Mouse (Mus musculus) frontal cortex, adult (tissue): ENCODE results near the gene Vamp3.
A peak's percentile ranks its signal among the peaks of the same experiment; 100 is the strongest.
"Not testable (repeated sequence)": the region's sequence is repeated elsewhere in the genome, so short reads cannot be mapped to it uniquely, and the experiment has no call there.

Experiments used
- ATAC-seq: cut with Nextera tagmentation; 2 replicates; pipeline ENCODE4 v1.9.2; 2017; ENCODE audit warnings: mild to moderate bottlenecking, moderate library complexity, mixed read lengths; ENCODE audit not compliant: low TSS enrichment

Gene Vamp3

GRCm38 (mm10) chr4:151044944-151045570 is 12.7 kb downstream of the Vamp3 start:
- ATAC-seq = peak; percentile 75

GRCm38 (mm10) chr4:151044037-151044943 is 13.5 kb downstream of the Vamp3 start, which contains the start of gene Per3:
Per3 (minus strand) TSS chr4:151044665.
- ATAC-seq = peak; percentile 60

- ATAC-seq = no peak
Observed at GRCm38 (mm10) chr4:151043281-151043680, 14.5 kb downstream of the Vamp3 start.

GRCm38 (mm10) chr4:151041506-151041905 is 16.3 kb downstream of the Vamp3 start:
- peak; percentile 53 for ATAC-seq

GRCm38 (mm10) chr4:151037800-151038199 is 20.0 kb downstream of the Vamp3 start:
- ATAC-seq = no peak

GRCm38 (mm10) chr4:151036521-151036920 is 21.2 kb downstream of the Vamp3 start:
- no peak for ATAC-seq

- ATAC-seq = peak; percentile 88
Observed at GRCm38 (mm10) chr4:151027001-151027400, 30.8 kb downstream of the Vamp3 start.

- ATAC-seq = no peak
Observed at GRCm38 (mm10) chr4:151024152-151024551, 33.6 kb downstream of the Vamp3 start.

GRCm38 (mm10) chr4:151017356-151017755 is 40.4 kb downstream of the Vamp3 start:
- not testable (repeated sequence) for ATAC-seq

- ATAC-seq = no peak
Observed at GRCm38 (mm10) chr4:151015946-151016345, 41.8 kb downstream of the Vamp3 start.

GRCm38 (mm10) chr4:151010316-151010715 is 47.4 kb downstream of the Vamp3 start:
- no peak for ATAC-seq

- ATAC-seq = no peak; the same call in 1 of the 2 replicates
Observed at GRCm38 (mm10) chr4:151006945-151007344, 50.8 kb downstream of the Vamp3 start.

GRCm38 (mm10) chr4:151005656-151006318 is 52.0 kb downstream of the Vamp3 start:
- no peak for ATAC-seq

GRCm38 (mm10) chr4:151001397-151001796 is 56.4 kb downstream of the Vamp3 start:
- no peak for ATAC-seq

GRCm38 (mm10) chr4:150998626-150999025 is 59.1 kb downstream of the Vamp3 start:
- no peak for ATAC-seq
